Mouse (Mus musculus): ENCODE data around the gene Eif2b2.

Eif2b2 gene

DNA sequence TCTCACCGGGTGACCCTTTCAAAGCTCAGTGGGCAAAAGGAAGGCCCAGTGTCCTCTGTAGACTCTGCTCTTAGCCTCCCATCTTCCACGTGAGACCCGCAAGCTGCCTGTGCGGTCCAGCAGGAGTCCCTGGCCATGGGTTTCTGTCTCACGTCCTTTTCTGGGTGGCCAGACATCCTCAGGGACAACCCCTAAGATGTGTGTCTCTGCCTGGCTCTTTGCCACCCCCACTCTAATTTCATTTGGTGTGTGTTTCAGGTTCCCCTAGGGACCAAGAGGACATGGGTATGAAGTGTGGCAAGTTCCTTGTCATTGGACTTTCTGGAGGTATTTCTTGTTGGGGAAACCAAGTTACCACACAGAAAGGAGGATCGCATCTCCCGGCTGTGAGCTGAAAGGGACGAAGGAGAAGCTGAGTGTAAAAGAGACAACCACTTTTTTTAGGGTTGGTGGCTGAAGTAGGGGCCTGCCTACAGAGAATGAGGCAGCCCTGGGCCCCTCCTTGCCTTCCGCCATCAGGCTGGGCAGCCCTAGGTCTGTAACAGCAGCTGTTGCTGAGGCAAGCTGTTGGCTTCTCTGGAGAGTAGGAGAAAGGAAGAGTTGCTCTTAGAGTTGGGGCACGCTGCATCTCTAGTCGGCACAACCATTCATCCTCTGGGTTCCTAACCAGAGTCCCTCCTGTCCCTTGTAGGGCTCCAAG is 25.2 kb upstream of the Eif2b2 start:
- DNase-seq (ENCODE audit: low read depth in 2 of 2, low spot score in 2 of 2), result no peak

DNA sequence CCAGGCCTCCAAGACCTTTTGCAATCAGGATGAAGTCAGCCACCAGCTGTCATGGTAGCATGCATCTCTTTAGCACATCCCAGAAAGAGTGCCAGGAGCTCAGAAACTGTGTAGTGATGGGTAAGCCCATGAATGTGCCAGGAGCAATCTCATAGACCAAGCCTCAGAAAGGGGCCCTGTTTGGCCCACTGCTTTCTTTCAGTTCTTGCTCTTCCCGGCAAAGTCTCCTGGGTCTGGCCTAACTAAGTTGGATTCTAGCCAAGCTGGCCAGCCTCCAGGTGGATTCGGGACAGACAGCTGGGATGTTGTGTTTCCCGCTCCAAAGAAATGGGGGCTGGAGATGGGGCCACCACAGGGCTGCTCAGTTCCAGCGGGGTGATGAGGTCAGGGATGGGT is 24.7 kb upstream of the Eif2b2 start:
- DNase-seq (ENCODE audit: low read depth in 2 of 2, low spot score in 2 of 2), result no peak

DNA sequence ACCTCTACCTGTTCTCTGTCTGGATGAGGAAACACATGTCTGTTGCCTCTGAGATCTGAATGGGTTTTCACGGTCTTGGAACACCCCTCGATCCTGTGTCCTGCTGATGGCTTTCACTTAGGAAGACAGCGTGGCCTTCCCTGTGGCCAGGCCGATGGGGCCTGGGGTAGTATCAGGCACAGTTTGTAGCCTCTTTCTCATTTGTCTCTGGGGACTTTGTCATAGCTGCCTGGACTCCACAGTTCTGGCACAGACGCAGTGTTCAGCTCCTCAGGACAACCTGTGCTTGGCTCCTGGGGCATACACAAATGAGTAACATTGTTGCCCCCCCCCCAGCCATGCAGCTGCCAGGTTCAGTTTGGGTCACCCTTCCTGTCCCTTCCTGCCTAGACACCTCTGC is 24.2 kb upstream of the Eif2b2 start:
- no peak for DNase-seq (ENCODE audit: low read depth in 2 of 2, low spot score in 2 of 2)

DNA sequence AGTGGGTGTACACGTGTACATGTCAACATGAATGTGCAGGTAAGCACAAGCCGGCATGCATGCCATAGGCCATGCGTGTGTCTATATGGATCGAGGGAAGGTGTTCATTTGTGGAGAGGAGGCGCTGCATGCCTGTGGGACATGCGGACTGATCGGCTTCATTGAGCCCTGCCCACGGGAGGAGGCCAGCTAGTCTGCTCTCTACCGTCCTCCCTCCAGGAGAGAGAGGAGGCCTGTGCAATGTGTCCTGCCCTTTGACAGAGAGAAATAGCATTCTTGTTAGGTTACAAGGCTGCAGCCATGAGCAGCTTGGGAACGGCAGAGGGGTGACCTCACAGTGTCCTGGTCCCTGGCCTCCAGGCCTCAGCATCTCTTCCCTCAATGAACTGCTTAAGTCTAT is 23.1 kb upstream of the Eif2b2 start:
- no peak for DNase-seq (ENCODE audit: low read depth in 2 of 2, low spot score in 2 of 2)

DNA sequence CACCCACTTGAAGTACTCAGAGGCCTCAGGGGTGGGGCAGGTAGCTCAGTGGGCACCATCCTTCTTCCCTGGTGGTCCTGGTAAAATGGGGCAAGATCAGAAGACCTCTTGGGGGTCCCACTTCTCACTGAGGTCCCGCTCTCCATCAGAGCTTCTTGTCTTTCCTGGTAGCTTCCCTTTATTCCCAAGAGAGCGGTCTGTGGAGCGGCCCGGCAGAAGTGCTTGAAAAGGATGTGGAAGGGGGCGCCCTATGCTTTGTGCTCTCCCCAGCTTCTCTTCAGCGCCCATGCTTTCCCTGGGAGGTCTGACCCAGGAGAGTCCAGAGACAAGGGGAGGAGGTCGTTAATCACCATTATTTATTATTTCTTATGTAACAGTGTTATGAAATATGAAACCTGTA is 21.9 kb upstream of the Eif2b2 start:
- no peak for DNase-seq (ENCODE audit: low read depth in 2 of 2, low spot score in 2 of 2)

DNA sequence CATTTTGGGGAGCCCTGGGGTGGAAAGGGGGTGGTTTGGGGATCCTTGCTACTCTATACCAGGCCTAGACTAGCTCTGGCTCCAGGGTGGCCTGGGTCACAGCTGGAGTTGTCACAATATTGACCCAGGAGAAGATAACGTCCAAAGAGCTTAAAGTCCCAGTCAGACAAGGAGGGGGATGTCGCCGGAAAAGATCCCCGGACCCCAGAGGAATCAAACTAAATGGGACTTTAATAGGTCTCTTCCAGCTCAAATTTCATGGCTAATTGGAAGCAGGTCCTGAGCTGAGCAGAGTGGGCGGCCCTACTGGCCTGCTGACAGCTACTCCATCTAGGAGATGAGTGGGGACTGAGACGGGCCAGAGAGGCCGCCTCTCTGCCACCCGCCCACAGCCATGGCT is 21.3 kb upstream of the Eif2b2 start:
- DNase-seq (ENCODE audit: low read depth in 2 of 2, low spot score in 2 of 2), result no peak

DNA sequence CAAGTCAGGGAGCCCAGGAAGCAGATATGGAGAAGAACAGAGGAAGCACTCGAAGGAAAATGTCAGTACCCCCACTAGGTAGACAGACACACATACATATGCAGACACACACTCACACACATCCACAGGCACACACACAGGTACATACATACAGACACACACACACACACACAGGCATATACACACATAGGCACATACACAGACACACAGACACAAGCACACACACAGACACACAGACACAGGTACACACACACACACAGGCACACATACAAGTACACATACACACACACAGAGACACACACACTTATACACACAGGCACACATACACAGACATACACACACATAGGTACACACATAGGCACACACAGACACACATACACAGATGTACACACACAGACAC is 19.3 kb upstream of the Eif2b2 start:
- no peak for DNase-seq (ENCODE audit: low read depth in 2 of 2, low spot score in 2 of 2)

DNA sequence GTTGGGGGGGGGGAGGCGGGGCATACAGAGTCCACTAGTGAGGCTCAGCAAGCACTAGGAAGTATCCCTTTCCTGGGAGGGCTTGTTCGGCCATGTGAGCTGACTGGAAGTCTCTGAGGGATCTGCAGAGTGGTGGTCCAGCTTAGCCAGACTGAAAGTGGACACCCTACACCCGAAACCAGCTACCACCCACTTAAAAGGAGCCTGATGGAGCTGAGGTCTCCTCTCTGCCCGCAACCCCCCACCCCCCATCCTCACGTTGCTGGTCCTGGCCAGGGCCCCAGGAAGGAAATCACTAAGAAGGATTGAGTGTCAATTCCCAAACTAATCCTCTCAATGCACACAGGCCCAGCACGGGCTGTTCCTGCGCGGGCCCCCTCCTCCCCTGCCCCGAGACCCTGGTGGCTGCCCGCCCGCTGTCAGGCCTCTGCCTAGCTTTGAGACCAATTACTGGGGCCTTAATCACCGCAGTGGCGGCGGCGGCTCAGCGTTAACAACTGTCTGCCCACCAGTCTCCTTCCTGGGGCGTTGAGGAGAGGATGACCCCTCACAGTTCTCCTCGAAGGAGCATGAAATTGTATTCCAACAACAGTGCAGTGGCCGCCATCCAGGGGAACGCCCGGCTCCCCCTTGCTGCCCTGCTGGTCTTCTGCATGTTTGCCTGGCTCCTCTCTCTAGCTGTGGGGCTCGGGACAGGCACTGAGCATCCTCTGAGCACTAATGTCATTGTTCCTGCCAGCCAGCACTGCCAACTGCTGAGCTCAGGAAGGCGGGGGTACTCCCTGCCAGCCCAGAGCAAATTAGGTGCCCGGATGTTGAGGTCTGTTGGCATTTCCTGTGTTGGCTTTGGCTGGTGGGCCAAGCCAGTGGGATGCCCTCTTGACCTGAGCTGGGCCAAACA is 18.1 kb upstream of the Eif2b2 start:
- no peak for DNase-seq (ENCODE audit: low read depth in 2 of 2, low spot score in 2 of 2)

DNA sequence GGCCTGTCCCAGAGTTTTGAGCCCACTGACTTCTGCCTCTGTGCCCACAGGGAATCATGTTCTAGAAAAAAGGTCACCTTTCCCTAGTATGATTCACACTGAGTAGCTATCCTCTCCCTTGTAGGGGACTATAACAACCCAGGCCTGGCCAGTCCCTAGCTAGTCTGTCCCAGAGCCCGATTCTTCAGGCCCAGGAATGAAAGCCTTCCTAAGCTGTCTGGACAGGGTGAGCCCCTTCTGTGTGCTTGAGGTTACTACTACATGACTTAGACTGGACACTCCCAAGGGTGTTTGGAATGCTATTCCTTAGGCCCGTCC is 17.5 kb upstream of the Eif2b2 start:
- no peak for DNase-seq (ENCODE audit: low read depth in 2 of 2, low spot score in 2 of 2)

DNA sequence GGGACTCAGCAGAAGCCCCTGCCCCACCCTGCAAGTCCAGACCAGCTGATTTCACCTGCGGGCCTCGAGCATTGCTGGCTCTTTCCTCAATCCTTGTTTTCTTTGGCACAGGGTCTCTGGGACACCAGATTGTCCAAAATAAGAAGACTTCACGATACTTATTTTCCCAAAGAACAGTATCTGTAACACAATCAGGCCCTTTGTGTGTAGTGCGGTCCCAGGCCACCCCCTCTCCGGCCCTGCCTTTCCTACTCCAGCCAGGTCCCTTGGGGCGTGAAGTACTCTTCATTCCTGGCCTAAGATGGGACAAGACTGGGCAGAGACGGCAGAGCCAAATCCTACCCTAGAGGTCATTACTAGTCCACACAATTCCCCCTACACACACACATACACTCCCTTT is 17.1 kb upstream of the Eif2b2 start:
- no peak for DNase-seq (ENCODE audit: low read depth in 2 of 2, low spot score in 2 of 2)

DNA sequence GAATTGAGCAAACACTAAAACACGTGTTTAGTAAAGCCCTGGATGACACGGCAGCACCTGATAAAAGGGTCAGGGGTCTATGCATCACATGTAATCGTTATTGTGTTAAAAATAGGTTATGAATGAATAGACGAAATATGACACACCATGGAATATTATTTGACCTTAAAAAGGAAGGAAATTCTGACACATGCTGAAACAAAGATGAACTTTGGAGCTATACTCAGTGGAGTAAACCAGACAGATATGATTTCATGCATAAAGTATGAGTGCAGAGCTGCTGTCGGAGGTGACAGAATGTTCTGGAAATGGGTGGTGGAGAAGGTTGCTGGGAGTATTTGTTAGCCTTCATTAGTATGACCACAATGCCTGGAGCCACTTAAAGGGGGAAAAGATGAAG is 15.6 kb upstream of the Eif2b2 start:
- no peak for DNase-seq (ENCODE audit: low read depth in 2 of 2, low spot score in 2 of 2)

DNA sequence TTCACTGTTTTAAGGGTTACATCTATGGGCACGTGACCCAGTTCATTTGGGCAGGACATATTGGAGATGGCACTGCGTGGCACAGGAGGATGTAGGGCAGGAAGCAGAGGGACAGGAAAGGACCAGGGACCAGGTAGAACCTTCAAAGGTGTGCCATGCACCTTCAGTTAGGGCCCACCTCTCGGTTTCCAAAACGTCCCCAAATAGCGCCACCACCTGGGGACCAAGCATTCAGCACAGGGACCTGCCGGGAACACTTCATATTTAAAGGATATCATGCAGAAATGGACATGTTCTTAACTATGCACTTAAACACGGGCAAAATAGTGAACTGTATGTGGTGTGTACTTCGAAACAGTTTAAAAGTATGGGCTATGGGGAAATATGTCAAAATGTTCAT is 15.2 kb upstream of the Eif2b2 start:
- DNase-seq (ENCODE audit: low read depth in 2 of 2, low spot score in 2 of 2), result no peak

DNA sequence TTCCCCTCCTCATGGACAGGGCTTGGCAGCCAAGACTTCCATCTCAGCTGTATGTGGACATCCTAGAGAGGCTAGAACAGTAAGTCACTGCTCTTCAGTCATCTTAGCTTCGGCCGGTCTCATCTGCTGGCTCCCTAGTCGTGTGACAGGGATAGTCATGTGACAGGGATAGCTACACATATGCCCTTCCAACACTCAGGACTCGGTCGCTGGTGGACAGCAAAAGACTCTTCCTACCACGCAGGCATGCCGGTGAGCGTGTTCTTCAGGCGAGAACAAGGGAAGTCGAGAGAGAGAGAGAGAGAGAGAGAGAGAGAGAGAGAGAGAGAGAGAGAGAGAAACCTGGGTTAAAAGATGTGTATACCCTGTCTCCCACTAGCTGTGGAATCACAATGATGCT is 13.9 kb upstream of the Eif2b2 start:
- DNase-seq (ENCODE audit: low read depth in 2 of 2, low spot score in 2 of 2), result no peak

DNA sequence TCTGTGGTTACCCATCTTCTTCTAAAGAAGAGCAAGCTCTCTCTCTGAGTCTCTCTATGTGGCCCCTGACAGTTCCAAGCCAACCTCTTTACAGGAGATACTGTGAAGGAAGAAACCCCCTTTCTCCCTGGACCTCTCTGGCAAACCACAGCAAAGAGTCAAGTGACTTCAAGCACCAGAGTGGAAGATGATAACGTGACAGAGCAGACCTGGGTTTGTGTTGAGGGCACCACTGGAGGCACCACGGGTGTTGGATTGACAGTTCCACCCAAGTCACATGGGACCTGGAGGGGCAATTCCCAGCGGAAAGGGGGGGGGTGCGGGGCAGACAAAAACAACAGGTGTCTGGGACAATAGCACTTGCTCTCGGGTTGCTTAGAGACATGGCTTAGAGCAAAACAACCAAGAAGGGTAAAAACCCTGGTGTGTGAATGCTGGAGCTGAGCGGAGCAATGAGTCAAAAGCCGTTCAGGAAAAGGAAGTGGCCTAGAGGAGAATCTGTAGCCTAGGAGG is 10.5 kb upstream of the Eif2b2 start:
- DNase-seq (ENCODE audit: low read depth in 2 of 2, low spot score in 2 of 2), result no peak

DNA sequence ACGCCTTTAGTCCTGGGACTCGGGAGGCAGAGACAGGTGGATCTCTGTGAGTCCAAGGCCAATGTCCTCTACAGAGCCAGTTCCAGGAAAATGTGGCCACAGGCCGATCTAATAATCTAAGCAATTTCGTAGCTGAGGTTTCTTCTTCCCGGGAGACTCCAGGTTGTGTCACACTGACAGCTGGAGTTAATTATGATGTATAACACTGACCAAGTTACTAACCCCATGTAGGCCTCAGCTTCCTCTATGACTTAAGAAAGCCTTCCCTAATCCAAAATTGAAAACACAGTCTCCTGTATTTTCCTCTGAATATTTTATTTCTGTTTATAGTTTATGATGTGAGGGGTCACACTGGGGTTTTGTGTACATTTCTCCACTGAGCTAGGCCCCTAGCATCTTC is 4.2 kb upstream of the Eif2b2 start:
- DNase-seq (ENCODE audit: low read depth in 2 of 2, low spot score in 2 of 2), result no peak

DNA sequence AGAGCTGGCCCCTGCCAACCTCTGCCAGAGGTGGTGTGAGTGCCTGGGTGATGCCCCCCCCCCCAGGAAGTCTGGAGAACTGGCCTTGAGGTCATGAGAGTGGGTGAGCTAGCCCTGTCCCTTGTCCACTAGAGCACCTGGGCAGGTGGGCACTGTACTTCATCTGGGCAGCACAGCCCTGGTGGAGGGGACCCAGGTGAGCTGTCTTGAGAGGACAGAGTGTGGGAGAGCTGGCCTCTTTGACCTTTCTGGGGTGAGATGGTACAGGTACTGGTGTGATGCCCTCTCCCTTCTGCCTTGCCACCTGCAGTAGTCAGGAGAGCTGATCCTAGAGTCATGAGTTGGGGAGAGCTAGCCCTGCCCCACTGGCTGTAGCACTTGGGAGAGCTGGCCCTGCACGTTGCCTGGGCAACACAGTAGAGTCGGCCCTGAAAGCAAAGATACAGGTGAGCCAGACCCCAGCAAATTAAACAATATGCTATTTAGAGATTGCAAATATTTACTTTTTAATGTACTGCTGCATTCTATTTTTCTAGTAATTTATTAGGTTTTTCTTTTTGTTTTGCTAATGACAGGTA is 1.5 kb upstream of the Eif2b2 start:
- DNase-seq (ENCODE audit: low read depth in 2 of 2, low spot score in 2 of 2), result no peak

DNA sequence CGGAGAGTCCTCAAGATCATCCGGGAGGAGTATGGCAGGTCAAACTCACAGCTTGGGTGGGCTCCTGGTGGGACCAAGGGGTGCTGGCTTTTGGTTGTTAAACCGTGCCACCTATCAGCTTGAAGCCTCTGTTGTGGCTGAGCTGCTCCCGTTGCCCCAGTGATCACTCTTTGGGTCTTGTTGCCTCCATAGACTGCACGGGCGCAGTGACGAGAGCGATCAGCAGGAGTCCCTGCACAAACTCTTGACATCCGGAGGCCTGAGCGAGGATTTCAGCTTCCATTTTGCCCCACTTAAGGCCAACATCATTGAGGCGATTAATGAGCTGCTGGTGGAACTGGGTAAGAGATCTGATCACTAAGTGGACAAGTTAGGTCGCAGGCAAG is 617 bp downstream of the Eif2b2 start:
- DNase-seq (ENCODE audit: low read depth in 2 of 2, low spot score in 2 of 2), result peak; percentile 37 to 50

DNA sequence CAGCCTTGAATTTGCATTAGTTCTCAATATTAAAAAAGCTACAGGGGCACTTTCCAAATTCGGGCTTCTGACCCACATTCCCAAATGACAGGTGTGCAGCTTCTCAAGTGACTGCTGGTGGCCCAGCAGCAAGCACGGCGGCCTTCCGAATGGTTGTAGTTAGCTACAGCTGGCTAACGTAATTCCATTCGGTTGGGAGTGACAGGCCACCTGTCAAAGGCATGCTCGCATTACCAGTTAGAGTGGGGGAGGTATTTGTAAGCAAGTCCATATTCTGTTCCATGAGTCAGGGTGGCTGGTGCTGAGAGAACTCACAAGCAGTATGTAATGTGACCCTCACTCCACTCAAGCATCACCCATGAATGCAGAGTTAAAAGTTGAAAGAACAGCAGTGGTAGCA is 7.9 kb downstream of the Eif2b2 start:
- DNase-seq (ENCODE audit: low read depth in 2 of 2, low spot score in 2 of 2), result no peak

DNA sequence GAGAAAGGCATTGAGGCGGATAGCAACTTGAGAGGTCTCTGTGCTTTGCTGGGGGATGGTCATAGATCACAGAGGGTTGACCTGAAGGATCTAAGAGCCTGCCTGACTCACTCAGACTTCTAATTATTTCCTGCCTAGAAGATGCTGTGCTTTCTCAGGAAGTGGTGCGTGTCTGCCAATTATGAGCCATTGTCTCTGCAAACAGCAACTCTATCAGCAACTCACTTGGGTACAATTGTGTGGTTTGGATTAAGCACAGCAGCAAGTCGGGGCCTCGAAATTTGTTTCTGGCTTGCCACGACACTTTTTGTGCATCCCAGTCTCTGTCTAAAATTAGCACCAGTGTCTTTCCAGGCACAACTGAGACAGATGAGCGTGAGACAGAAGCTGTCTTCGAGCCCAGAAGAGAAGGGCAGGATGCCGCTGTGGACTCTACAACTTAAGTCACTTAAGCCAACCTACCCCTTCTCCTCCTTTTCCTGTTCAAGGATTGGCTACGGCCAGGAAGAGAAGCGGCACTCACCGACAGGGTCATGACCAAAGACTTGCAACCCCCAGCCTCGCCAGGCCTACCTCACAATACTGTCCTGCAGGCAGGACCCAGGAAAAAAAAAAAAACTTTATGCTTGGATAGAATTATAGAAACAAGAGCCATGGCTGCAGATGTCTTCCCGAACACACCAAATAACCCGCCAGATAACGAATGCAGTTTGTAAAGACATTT is 8.8 kb downstream of the Eif2b2 start:
- DNase-seq (ENCODE audit: low read depth in 2 of 2, low spot score in 2 of 2), result no peak

DNA sequence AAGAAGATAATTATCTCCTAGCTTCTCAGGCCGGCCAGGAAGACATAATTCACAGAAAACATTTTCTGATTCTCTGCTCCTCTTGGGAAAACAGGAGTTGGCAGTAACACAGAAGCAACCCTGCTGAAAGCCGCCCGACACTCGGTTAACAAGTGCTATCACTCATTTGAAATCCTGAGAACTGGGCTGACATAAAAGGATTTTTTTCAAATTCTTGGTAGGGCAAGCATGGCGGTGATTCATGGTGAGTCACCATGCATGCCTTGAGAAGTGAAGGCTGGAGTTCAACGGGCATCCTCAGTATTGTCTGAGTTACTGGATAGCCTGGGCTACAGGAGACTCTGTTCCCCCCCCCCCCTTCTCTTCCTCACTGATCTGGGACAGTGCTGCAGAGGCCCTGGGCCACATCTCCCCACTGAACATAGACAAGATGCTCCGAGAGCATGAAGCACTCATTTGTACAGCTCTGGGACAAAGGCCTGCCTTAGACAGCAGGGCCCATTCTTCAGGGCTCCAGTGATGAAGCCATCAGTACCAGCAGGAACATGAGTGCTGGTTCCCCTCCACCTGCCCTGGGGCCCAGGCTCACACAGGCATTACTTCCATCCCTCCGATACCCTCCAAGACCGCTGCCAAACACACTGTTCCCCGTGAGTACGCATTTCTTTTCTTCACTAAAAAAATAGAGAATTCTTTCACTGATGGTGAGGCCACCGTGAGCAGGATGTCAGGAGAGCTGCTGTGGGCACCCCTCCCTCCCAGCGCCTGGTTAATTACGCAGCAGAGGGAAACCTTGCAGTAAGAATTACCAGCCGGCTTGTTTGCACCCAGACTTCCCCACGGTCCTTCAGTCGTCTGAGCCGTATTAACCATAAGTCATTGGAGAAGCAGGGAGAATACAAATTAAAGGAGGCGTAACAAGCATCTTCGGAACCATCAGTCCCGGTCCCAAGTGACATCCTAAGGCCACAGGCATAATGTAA is 14.4 kb downstream of the Eif2b2 start:
- no peak for DNase-seq (ENCODE audit: low read depth in 2 of 2, low spot score in 2 of 2)

DNA sequence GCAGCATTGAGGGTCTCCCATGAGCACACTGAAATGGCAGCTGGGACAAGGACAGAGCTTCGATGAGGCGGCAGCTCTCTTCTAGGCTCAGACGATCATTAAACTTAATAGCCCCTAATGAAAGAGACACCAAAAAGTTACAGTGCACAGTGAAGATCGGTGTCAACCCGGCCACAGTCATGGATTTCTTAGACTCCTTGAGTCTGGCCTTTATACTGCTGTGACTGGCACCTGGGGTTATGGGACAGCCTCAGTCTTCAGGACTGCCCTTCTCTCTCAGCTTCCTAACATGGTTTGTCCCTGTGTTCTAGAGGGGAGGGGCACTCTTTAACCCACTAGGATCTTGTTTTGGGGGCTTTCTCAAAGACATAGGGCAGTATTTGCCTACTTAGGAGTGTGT is 18.3 kb downstream of the Eif2b2 start:
- DNase-seq (ENCODE audit: low read depth in 2 of 2, low spot score in 2 of 2), result no peak

All from CD8-positive naive resting alpha-beta T cell, adult 2 months (primary cell).